Mouse (Mus musculus): Measurements from ENCODE around the gene Hagh.

Hagh gene

GRCm38 (mm10) chr17:24839842-24840241 lies at the start of gene Hagh:
Gene Hagh (plus strand): TSS chr17:24840143.
- DNase-seq (ENCODE audit: low spot score), result no peak

GRCm38 (mm10) chr17:24792190-24792589 lies 47.8 kb upstream of the Hagh start:
- no peak for DNase-seq (ENCODE audit: low spot score)

GRCm38 (mm10) chr17:24794791-24795190 lies 45.2 kb upstream of the Hagh start:
- DNase-seq (ENCODE audit: low spot score), result no peak

- no peak for DNase-seq (ENCODE audit: low spot score)
Measured at GRCm38 (mm10) chr17:24796969-24797368, 43.0 kb upstream of the Hagh start.

- DNase-seq (ENCODE audit: low spot score), result no peak
Measured at GRCm38 (mm10) chr17:24798229-24798628, 41.7 kb upstream of the Hagh start.

- DNase-seq (ENCODE audit: low spot score), result no peak
Measured at GRCm38 (mm10) chr17:24799476-24799875, 40.5 kb upstream of the Hagh start.

- DNase-seq (ENCODE audit: low spot score), result no peak
Measured at GRCm38 (mm10) chr17:24800524-24800923, 39.4 kb upstream of the Hagh start.

- peak; percentile 43 for DNase-seq (ENCODE audit: low spot score)
Measured at GRCm38 (mm10) chr17:24803952-24804951, 35.7 kb upstream of the Hagh start, which contains the start of gene Meiob. Gene Meiob (plus strand): TSS chr17:24804289.

GRCm38 (mm10) chr17:24811211-24811610 lies 28.7 kb upstream of the Hagh start:
- DNase-seq (ENCODE audit: low spot score), result no peak

- no peak for DNase-seq (ENCODE audit: low spot score)
Measured at GRCm38 (mm10) chr17:24812215-24812614, 27.7 kb upstream of the Hagh start.

GRCm38 (mm10) chr17:24815256-24815655 lies 24.7 kb upstream of the Hagh start:
- no peak for DNase-seq (ENCODE audit: low spot score)

GRCm38 (mm10) chr17:24817503-24817902 lies 22.4 kb upstream of the Hagh start:
- no peak for DNase-seq (ENCODE audit: low spot score)

- DNase-seq (ENCODE audit: low spot score), result no peak
Measured at GRCm38 (mm10) chr17:24818172-24818571, 21.8 kb upstream of the Hagh start.

GRCm38 (mm10) chr17:24819469-24819868 lies 20.5 kb upstream of the Hagh start:
- DNase-seq (ENCODE audit: low spot score), result no peak

- no peak for DNase-seq (ENCODE audit: low spot score)
Measured at GRCm38 (mm10) chr17:24821351-24822280, 18.3 kb upstream of the Hagh start.

GRCm38 (mm10) chr17:24840341-24840740 lies 398 bp downstream of the Hagh start:
- no peak for DNase-seq (ENCODE audit: low spot score)

- no peak for DNase-seq (ENCODE audit: low spot score)
Measured at GRCm38 (mm10) chr17:24841133-24841532, 1.2 kb downstream of the Hagh start.

- no peak for DNase-seq (ENCODE audit: low spot score)
Measured at GRCm38 (mm10) chr17:24842631-24843030, 2.7 kb downstream of the Hagh start.

- no peak for DNase-seq (ENCODE audit: low spot score)
Measured at GRCm38 (mm10) chr17:24844525-24844924, 4.6 kb downstream of the Hagh start.

- no peak for DNase-seq (ENCODE audit: low spot score)
Measured at GRCm38 (mm10) chr17:24847386-24847785, 7.4 kb downstream of the Hagh start.

- DNase-seq (ENCODE audit: low spot score), result no peak
Measured at GRCm38 (mm10) chr17:24848600-24849031, 8.7 kb downstream of the Hagh start.

- no peak for DNase-seq (ENCODE audit: low spot score)
Measured at GRCm38 (mm10) chr17:24849733-24850064, 9.8 kb downstream of the Hagh start.

Data from ovary, postnatal 14 days (tissue).